Mouse (Mus musculus): ENCODE measurements around the gene Muc1. TPM values are rescaled to one million over a fixed set of nuclear protein-coding genes. Genes with fewer than 3 reads are reported as not detected.
"Not testable (repeated sequence)": the region's sequence is repeated elsewhere in the genome, so short reads cannot be mapped to it uniquely, and the experiment has no call there.

Gene Muc1
- polyA plus RNA-seq, 1 experiment from 2014 or later = 1.8 TPM

- Histone ChIP-seq H3K4me1 (peaks cover 39% of the 10 kb centered on the region), H3K4me3 (peak overlapping the region; percentile 80), H3K9ac (replicated peaks) (peak overlapping the region; percentile 79), H3K36me3 (peaks cover 15% of the 10 kb centered on the region), H3K4me2 (replicated peaks) (peak overlapping the region; percentile 94), H3K27ac (replicated peaks) (peak overlapping the region; percentile 98), H3K9me3 (no peaks in the 10 kb centered on the region), H3K27me3 (no peaks in the 10 kb centered on the region)
- WGBS = under 1% methylated on average over 67 of the region's 69 CpGs
- peak; percentile 85 for ATAC-seq (replicated peaks)
Measured at GRCm38 (mm10) chr3:89213803-89214530, 14.9 kb upstream of the Muc1 start.

DNA sequence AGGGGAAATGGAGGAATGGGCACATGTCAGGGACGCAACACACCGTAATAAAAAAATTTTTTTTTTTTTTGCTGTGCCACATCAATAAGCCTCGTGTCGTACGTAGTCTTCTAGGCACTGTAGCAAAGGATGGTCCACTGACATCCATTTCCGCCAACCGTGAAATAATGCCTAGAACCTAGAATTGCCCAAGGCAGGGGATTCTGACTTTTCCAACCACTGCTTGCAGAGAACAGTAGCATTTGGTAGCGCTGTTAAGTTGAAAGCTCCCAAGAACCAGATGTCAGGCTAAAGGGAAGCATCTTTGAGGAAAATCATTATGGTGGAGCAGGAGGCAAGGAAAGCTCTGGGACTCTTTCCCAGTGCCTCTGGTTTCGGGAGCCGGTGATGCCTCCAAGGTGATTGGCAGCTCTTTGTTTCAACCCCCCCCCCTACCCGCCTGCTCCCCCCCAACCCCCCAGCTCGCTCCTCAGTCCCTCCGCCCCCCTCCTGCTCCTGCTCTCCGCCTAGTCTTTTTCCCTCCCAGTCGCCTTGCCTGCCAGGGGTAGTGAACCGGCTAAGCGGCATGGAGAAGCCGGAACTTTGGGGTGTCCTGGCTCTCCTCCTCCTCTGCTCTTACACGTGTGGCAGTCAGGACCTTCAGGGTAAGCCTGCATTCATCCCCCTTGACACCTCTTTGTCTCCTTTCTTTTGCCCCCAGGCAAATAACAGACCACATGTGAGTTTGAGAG is 14.0 kb upstream of the Muc1 start, which contains the start of gene Thbs3:
TSS of gene Thbs3 (plus strand) at position 500 of the 731 bp plus-strand sequence.
- Histone ChIP-seq H3K9ac (replicated peaks) (peak within 1 kb of the TSS; percentile 79), H3K4me3 (peak within 1 kb of the TSS; percentile 80), H3K9me3 (no peaks in the 10 kb centered on the region), H3K4me2 (replicated peaks) (peak within 1 kb of the TSS; percentile 94), H3K4me1 (peaks cover 39% of the 10 kb centered on the region), H3K27ac (replicated peaks) (peak within 1 kb of the TSS; percentile 98), H3K36me3 (peaks cover 6% of the 10 kb centered on the region), H3K27me3 (no peaks in the 10 kb centered on the region)
- ATAC-seq (replicated peaks) = peak; percentile 2; the same call in 1 of the 2 replicates
- WGBS = under 1% methylated on average over 18 of the region's 19 CpGs

- Histone ChIP-seq H3K9ac (replicated peaks) (peak overlapping the region; percentile 79), H3K4me1 (peaks cover 39% of the 10 kb centered on the region)
Measured at GRCm38 (mm10) chr3:89215853-89216252, 13.0 kb upstream of the Muc1 start.

GRCm38 (mm10) chr3:89216407-89216806 is 12.4 kb upstream of the Muc1 start:
- H3K4me3 ChIP-seq; H3K9ac ChIP-seq (replicated peaks); ATAC-seq (replicated peaks); H3K36me3 ChIP-seq; H3K27ac ChIP-seq (replicated peaks); H3K9me3 ChIP-seq; H3K27me3 ChIP-seq: not testable (repeated sequence)
- 67% methylated on average over 7 of the region's 7 CpGs for WGBS
- Histone ChIP-seq H3K4me1 (peaks cover 39% of the 10 kb centered on the region), H3K4me2 (replicated peaks) (0 out of 2 replicates have a peak overlapping the region, but pooled peaks have one; percentile 94)

More at GRCm38 (mm10) chr3:89215853-89216252, 13.0 kb upstream of the Muc1 start:
- Histone ChIP-seq H3K36me3 (peaks cover under 1% of the 10 kb centered on the region; the same call in 1 of the 2 replicates), H3K4me2 (replicated peaks) (peak overlapping the region; percentile 94), H3K9me3 (no peaks in the 10 kb centered on the region), H3K4me3 (peak overlapping the region; percentile 80), H3K27ac (replicated peaks) (peak overlapping the region; percentile 98), H3K27me3 (no peaks in the 10 kb centered on the region)
- peak; percentile 35 for ATAC-seq (replicated peaks)
- WGBS = 1% methylated on average over 6 of the region's 6 CpGs

- no peak overlapping the region for H3K4me3 ChIP-seq
- WGBS = 71% methylated on average over 1 of the region's 1 CpGs
- H3K27me3 ChIP-seq = no peaks in the 10 kb centered on the region
- no peaks in the 10 kb centered on the region for H3K9me3 ChIP-seq
- no peak overlapping the region for H3K4me2 ChIP-seq (replicated peaks)
- ATAC-seq (replicated peaks) = no peak
- H3K27ac ChIP-seq (replicated peaks) = no peak overlapping the region
- H3K4me1 ChIP-seq = peaks cover 33% of the 10 kb centered on the region
- H3K36me3 ChIP-seq = peaks cover 3% of the 10 kb centered on the region
- H3K9ac ChIP-seq (replicated peaks) = no peak overlapping the region
Measured at GRCm38 (mm10) chr3:89218271-89218670, 10.6 kb upstream of the Muc1 start.

GRCm38 (mm10) chr3:89219546-89219945 is 9.3 kb upstream of the Muc1 start:
- H3K27me3 ChIP-seq = no peaks in the 10 kb centered on the region
- no peak overlapping the region for H3K9ac ChIP-seq (replicated peaks)
- 47% methylated on average over 8 of the region's 8 CpGs for WGBS
- no peak overlapping the region for H3K4me3 ChIP-seq
- H3K9me3 ChIP-seq = no peaks in the 10 kb centered on the region
- peaks cover 3% of the 10 kb centered on the region for H3K36me3 ChIP-seq
- H3K4me2 ChIP-seq (replicated peaks) = no peak overlapping the region
- peak overlapping the region; percentile 39; the same call in 1 of the 2 replicates for H3K27ac ChIP-seq (replicated peaks)
- H3K4me1 ChIP-seq = peaks cover 42% of the 10 kb centered on the region
- no peak for ATAC-seq (replicated peaks)

- H3K4me1 ChIP-seq = peaks cover 42% of the 10 kb centered on the region
- H3K4me2 ChIP-seq (replicated peaks) = no peak overlapping the region
- peak overlapping the region; percentile 27 for H3K27ac ChIP-seq (replicated peaks)
- H3K27me3 ChIP-seq = no peaks in the 10 kb centered on the region
- peaks cover 3% of the 10 kb centered on the region for H3K36me3 ChIP-seq
- no peaks in the 10 kb centered on the region for H3K9me3 ChIP-seq
- WGBS = 47% methylated on average over 5 of the region's 5 CpGs
- no peak for ATAC-seq (replicated peaks)
- no peak overlapping the region for H3K4me3 ChIP-seq
- H3K9ac ChIP-seq (replicated peaks) = no peak overlapping the region
Measured at GRCm38 (mm10) chr3:89221167-89221566, 7.7 kb upstream of the Muc1 start.

DNA sequence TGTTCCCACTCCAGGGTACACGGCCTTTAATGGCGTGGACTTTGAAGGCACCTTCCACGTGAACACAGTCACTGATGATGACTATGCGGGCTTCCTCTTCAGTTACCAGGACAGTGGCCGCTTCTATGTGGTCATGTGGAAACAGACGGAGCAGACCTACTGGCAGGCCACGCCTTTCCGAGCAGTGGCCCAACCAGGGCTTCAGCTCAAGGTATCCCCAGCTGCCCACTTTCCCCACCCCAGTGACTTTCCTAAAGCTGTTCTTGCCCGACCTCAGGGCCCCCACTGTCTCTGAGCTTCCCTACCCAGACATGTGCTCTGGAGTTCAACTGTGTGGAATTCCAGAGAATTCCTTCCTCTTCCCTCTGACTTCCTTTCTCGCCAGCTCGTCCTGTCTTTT is 4.1 kb upstream of the Muc1 start:
- no peaks in the 10 kb centered on the region for H3K27me3 ChIP-seq
- peaks cover 61% of the 10 kb centered on the region for H3K4me1 ChIP-seq
- no peaks in the 10 kb centered on the region for H3K9me3 ChIP-seq
- H3K36me3 ChIP-seq = peaks cover 3% of the 10 kb centered on the region
- WGBS = 22% methylated on average over 11 of the region's 11 CpGs
- H3K9ac ChIP-seq (replicated peaks) = peak overlapping the region; percentile 54
- peak overlapping the region; percentile 50 for H3K4me3 ChIP-seq
- ATAC-seq (replicated peaks) = no peak
- peak overlapping the region; percentile 76 for H3K4me2 ChIP-seq (replicated peaks)
- peak overlapping the region; percentile 90 for H3K27ac ChIP-seq (replicated peaks)

GRCm38 (mm10) chr3:89225321-89225815 is 3.5 kb upstream of the Muc1 start:
- 5% methylated on average over 12 of the region's 12 CpGs for WGBS
- H3K4me1 ChIP-seq = peaks cover 61% of the 10 kb centered on the region
- H3K27me3 ChIP-seq = no peaks in the 10 kb centered on the region
- peak overlapping the region; percentile 50 for H3K4me3 ChIP-seq
- H3K9me3 ChIP-seq = no peaks in the 10 kb centered on the region
- H3K9ac ChIP-seq (replicated peaks) = peak overlapping the region; percentile 54
- peaks cover 3% of the 10 kb centered on the region for H3K36me3 ChIP-seq
- H3K27ac ChIP-seq (replicated peaks) = peak overlapping the region; percentile 90
- H3K4me2 ChIP-seq (replicated peaks) = peak overlapping the region; percentile 76
- no peak for ATAC-seq (replicated peaks)

DNA sequence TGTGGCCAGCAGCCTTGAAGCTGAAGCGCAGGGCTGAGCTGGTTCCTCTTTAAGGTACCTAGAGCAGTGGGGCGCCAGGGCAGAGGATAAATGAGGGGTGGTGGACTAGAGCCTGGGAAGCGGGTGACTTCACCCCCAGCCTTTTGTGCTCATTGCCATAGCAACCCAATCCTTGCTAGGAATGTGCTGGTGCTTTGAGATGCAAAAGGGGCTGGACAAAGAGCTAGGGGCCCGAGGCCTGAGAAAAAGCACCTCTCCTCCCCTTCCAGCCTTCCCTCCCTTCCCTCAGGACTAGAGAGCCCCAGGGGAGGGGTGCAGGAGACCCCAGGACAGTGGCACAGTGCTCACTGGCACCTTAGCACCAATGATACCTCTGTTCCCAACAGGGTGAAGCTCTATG is 2.9 kb upstream of the Muc1 start:
- ATAC-seq (replicated peaks) = peak; percentile 46
- H3K27ac ChIP-seq (replicated peaks) = peak overlapping the region; percentile 90
- H3K4me2 ChIP-seq (replicated peaks) = peak overlapping the region; percentile 76
- WGBS = 3% methylated on average over 4 of the region's 4 CpGs
- peaks cover 61% of the 10 kb centered on the region for H3K4me1 ChIP-seq
- H3K27me3 ChIP-seq = no peaks in the 10 kb centered on the region
- peaks cover 2% of the 10 kb centered on the region for H3K36me3 ChIP-seq
- no peaks in the 10 kb centered on the region for H3K9me3 ChIP-seq
- peak overlapping the region; percentile 50 for H3K4me3 ChIP-seq
- H3K9ac ChIP-seq (replicated peaks) = peak overlapping the region; percentile 54

DNA sequence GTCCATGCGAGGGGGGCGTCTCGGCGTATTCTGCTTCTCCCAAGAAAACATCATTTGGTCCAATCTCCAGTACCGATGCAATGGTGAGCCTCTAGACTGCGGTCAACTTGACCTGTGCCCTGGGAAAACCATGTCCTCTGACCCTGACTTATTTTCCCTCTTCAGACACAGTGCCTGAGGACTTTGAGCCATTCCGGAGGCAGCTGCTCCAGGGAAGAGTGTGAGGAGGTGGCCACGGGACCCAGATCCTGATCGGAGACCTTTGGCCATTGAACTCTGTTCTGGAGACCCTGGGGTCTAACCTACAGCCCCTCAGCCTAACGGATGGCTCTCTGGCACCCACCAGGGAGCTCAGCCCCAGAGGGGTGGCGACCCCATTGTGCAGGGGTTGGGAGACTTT is 2.5 kb upstream of the Muc1 start:
- no peak for ATAC-seq (replicated peaks)
- H3K4me2 ChIP-seq (replicated peaks) = peak overlapping the region; percentile 76
- H3K9ac ChIP-seq (replicated peaks) = peak overlapping the region; percentile 54
- peak overlapping the region; percentile 90 for H3K27ac ChIP-seq (replicated peaks)
- whole genome bisulfite sequencing = 3% methylated on average over 11 of the region's 11 CpGs
- no peaks in the 10 kb centered on the region for H3K9me3 ChIP-seq
- peaks cover 61% of the 10 kb centered on the region for H3K4me1 ChIP-seq
- H3K27me3 ChIP-seq = no peaks in the 10 kb centered on the region
- H3K4me3 ChIP-seq = peak overlapping the region; percentile 50
- H3K36me3 ChIP-seq = no peaks in the 10 kb centered on the region; the same call in 1 of the 2 replicates

DNA sequence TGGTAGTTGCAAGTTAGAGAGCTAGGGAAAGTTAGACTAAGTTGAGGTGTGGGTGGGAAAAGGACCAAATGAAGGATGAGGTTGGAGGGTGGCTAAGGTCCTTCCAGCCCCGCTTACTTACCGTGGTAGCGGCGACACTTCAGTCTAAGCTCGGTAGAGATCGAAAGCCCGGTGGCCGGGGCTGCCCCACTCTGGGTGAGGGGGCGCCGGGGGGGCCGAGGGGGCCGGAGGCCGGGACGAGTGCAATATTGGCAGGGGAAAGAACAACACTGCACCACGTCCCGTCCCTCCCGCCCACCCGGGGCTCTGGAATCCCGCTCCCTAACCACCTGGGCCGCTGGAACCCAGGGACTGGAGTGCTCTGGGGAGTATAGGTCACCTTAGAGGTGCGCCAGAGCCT is 2.0 kb upstream of the Muc1 start, which contains the start of gene Mtx1:
TSS of gene Mtx1 (minus strand) at position 189 of the 400 bp plus-strand sequence.
- WGBS = under 1% methylated on average over 21 of the region's 21 CpGs
- H3K4me2 ChIP-seq (replicated peaks) = peak within 1 kb of the TSS; percentile 76
- H3K36me3 ChIP-seq = no peaks in the 10 kb centered on the region
- H3K27ac ChIP-seq (replicated peaks) = peak within 1 kb of the TSS; percentile 90
- peak within 1 kb of the TSS; percentile 50 for H3K4me3 ChIP-seq
- no peaks in the 10 kb centered on the region for H3K9me3 ChIP-seq
- ATAC-seq (replicated peaks) = no peak; the same call in 1 of the 2 replicates
- no peaks in the 10 kb centered on the region for H3K27me3 ChIP-seq
- H3K9ac ChIP-seq (replicated peaks) = peak within 1 kb of the TSS; percentile 54
- peaks cover 61% of the 10 kb centered on the region for H3K4me1 ChIP-seq

Data from forebrain, embryonic 15.5 days (tissue).